ENCODE assay signal across 8 mouse cellular contexts in genomic region chr8:83874881-83875655, GRCm38 (mm10). TPM values are rescaled to one million over a fixed set of nuclear protein-coding genes. Genes with fewer than 3 reads are reported as not detected.
DNase-seq lines count a peak whose midpoint lies in the region; ATAC-seq and TF ChIP-seq lines count a peak whose summit lies in the region.

No protein-coding gene starts in this region.

- peak overlapping the region; percentile 84 for H3K9ac ChIP-seq in forebrain, embryonic 14.5 days (ENCODE audit: low read length)

- H3K4me2 ChIP-seq in forebrain, embryonic 14.5 days (ENCODE audit: low read length), result peak overlapping the region; percentile 90

- peak overlapping the region; percentile 89 for H3K27ac ChIP-seq in forebrain, embryonic 14.5 days (ENCODE audit: low read depth, low read length)
- peak overlapping the region; percentile 90 for H3K27ac ChIP-seq in hindbrain, embryonic 10.5 days
- peak overlapping the region; percentile 90 for H3K27ac ChIP-seq in midbrain, embryonic 10.5 days (replicated peaks)
- H3K27ac ChIP-seq in small intestine, adult 2 months (ENCODE audit: insufficient read depth, low read depth, low read length), result peak overlapping the region; percentile 23; the same call in 1 of the 2 replicates

- intact Hi-C loops in left cerebral cortex, postnatal 36 days (cut with DNase I), result loop anchor here (1.0 kb wide), 2 partner anchors 24 to 92 kb away; no protein-coding TSS in a partner anchor

- peak; percentile 60 for DNase-seq in Muller cell, postnatal 12 days (ENCODE audit: inconsistent ontology term)
- DNase-seq in forebrain, embryonic 14.5 days (ENCODE audit: low spot score), result peak; percentile 87
- peak; percentile 74 for DNase-seq in hindbrain, embryonic 10.5 days (ENCODE audit: low spot score)
- DNase-seq in left cerebral cortex, postnatal 36 days (ENCODE audit: low spot score in 2 of 2), result peak; percentile 56 to 63
- DNase-seq in midbrain, embryonic 10.5 days (ENCODE audit: low spot score), result peak; percentile 82

- no peak for TF ChIP-seq CTCF in small intestine, adult 2 months (IDR thresholded peaks at IDR 0.05; ENCODE audit: extremely low read depth, insufficient read length, insufficient replicate concordance, low read depth, low read length)

- peaks cover 10% of the 10 kb centered on the region for H3K4me1 ChIP-seq in forebrain, embryonic 14.5 days (ENCODE audit: control insufficient read depth, insufficient read depth, low read length)
- H3K4me1 ChIP-seq in hindbrain, embryonic 10.5 days (replicated peaks), result peaks cover 25% of the 10 kb centered on the region
- H3K4me1 ChIP-seq in midbrain, embryonic 10.5 days, result peaks cover 30% of the 10 kb centered on the region
- peaks cover 8% of the 10 kb centered on the region for H3K4me1 ChIP-seq in small intestine, adult 2 months (ENCODE audit: control insufficient read depth, insufficient read depth, insufficient read length, low read length)

- H3K36me3 ChIP-seq in forebrain, embryonic 14.5 days (ENCODE audit: control insufficient read depth, insufficient read depth, low read length), result no peaks in the 10 kb centered on the region
- H3K36me3 ChIP-seq in hindbrain, embryonic 10.5 days, result no peaks in the 10 kb centered on the region
- no peaks in the 10 kb centered on the region for H3K36me3 ChIP-seq in midbrain, embryonic 10.5 days
- H3K36me3 ChIP-seq in small intestine, adult 2 months (ENCODE audit: control insufficient read depth, insufficient read depth, low read length), result no peaks in the 10 kb centered on the region

- 0 out of 2 replicates have a peak, but pooled peaks have one; percentile 12 for TF ChIP-seq POLR2A in small intestine, adult 2 months (IDR thresholded peaks at IDR 0.05; ENCODE audit: low read depth, low read length)

- H3K4me3 ChIP-seq in forebrain, embryonic 14.5 days (ENCODE audit: low read depth, low read length), result peak overlapping the region; percentile 68
- peak overlapping the region; percentile 76 for H3K4me3 ChIP-seq in hindbrain, embryonic 10.5 days
- peak overlapping the region; percentile 72 for H3K4me3 ChIP-seq in midbrain, embryonic 10.5 days
- peak overlapping the region; percentile 68 for H3K4me3 ChIP-seq in small intestine, adult 2 months (ENCODE audit: low read depth, low read length)

- H3K27me3 ChIP-seq in forebrain, embryonic 14.5 days (replicated peaks; ENCODE audit: control insufficient read depth, insufficient read depth, low read length), result no peaks in the 10 kb centered on the region
- H3K27me3 ChIP-seq in hindbrain, embryonic 10.5 days (ENCODE audit: insufficient read depth, poor library complexity, severe bottlenecking), result peaks cover 44% of the 10 kb centered on the region
- H3K27me3 ChIP-seq in midbrain, embryonic 10.5 days (ENCODE audit: low read depth, poor library complexity, severe bottlenecking), result peaks cover 51% of the 10 kb centered on the region
- peaks cover 31% of the 10 kb centered on the region for H3K27me3 ChIP-seq in small intestine, adult 2 months (ENCODE audit: control insufficient read depth, insufficient read depth, low read length)

- under 1% methylated on average over 61 of the region's 66 CpGs for WGBS in forebrain, embryonic 14.5 days
- WGBS in hindbrain, embryonic 10.5 days, result under 1% methylated on average over 61 of the region's 66 CpGs
- WGBS in midbrain, embryonic 10.5 days, result under 1% methylated on average over 62 of the region's 66 CpGs
- 2% methylated on average over 58 of the region's 66 CpGs for WGBS in small intestine, adult 2 months

- no peaks in the 10 kb centered on the region for H3K9me3 ChIP-seq in forebrain, embryonic 14.5 days (replicated peaks; ENCODE audit: control insufficient read depth, low read length)
- H3K9me3 ChIP-seq in hindbrain, embryonic 10.5 days, result no peaks in the 10 kb centered on the region
- H3K9me3 ChIP-seq in midbrain, embryonic 10.5 days (replicated peaks), result no peaks in the 10 kb centered on the region

- ATAC-seq in cerebellum, adult (ENCODE audit: insufficient number of reproducible peaks, low FRiP score, low TSS enrichment), result peak; percentile 81
- ATAC-seq in forebrain, embryonic 14.5 days, result peak; percentile 83
- ATAC-seq in inflammation-experienced regulatory T-cells, adult 6 months, result no peak

RNA-seq across cellular contexts. Expression of gene Adgrl1, which starts 24.8 kb away (rescaled TPM):
- 44.4 and 50.9 TPM in 2 replicates for polyA plus RNA-seq in forebrain, embryonic 14.5 days (2014; fragmentation: Nextera tagmentation; extraction: Ambion mirVana)
- polyA plus RNA-seq in hindbrain, embryonic 10.5 days (2016; fragmentation: Nextera tagmentation; extraction: Ambion mirVana), result 10.9 and 15.4 TPM in 2 replicates
- total RNA-seq in left cerebral cortex, postnatal 36 days (2021), result 100 to 1,000 TPM; 422 to 433 TPM
- 8.6 and 11.3 TPM in 2 replicates for polyA plus RNA-seq in midbrain, embryonic 10.5 days (2016; fragmentation: Nextera tagmentation; extraction: Ambion mirVana)
- polyA plus RNA-seq in small intestine, adult 2 months (2012; rRNA removed), result 16.0 and 19.1 TPM in 2 replicates
- polyA plus RNA-seq in inflammation-experienced regulatory T-cells, adult 6 months (2017; shearing (Covaris generic)), result 10 to 100 TPM in 2 of 3 experiments, 1 to 10 TPM in 1; 5.1 to 13.8 (median 11.3) TPM

Comparison
In these comparisons a context has a peak if more than half of its experiments do, and no peak if none do; other contexts are left out.
1. H3K27ac ChIP-seq: peak in every context shown above with its lines; median percentile 90 in hindbrain, embryonic 10.5 days; 90 in midbrain, embryonic 10.5 days; 89 in forebrain, embryonic 14.5 days; 23 in small intestine, adult 2 months.